Mouse (Mus musculus) spleen, adult 2 months (tissue): ENCODE measurements around the gene Dagla.

ENCODE experiments used
- CTCF ChIP-seq: fragments of 200-500 bp; IDR thresholded peaks from 2 replicates; pipeline ENCODE4 v1.5.1; 2011; ENCODE audit warnings: mild to moderate bottlenecking, inconsistent platforms; ENCODE audit not compliant: insufficient read depth, insufficient read length, insufficient replicate concordance; ENCODE audit errors: extremely low read depth
- POLR2A ChIP-seq: fragments of 200-500 bp; IDR thresholded peaks from 2 replicates; pipeline ENCODE4 v1.6.1; 2011; ENCODE audit warnings: low read depth, low read length, inconsistent platforms

DNA sequence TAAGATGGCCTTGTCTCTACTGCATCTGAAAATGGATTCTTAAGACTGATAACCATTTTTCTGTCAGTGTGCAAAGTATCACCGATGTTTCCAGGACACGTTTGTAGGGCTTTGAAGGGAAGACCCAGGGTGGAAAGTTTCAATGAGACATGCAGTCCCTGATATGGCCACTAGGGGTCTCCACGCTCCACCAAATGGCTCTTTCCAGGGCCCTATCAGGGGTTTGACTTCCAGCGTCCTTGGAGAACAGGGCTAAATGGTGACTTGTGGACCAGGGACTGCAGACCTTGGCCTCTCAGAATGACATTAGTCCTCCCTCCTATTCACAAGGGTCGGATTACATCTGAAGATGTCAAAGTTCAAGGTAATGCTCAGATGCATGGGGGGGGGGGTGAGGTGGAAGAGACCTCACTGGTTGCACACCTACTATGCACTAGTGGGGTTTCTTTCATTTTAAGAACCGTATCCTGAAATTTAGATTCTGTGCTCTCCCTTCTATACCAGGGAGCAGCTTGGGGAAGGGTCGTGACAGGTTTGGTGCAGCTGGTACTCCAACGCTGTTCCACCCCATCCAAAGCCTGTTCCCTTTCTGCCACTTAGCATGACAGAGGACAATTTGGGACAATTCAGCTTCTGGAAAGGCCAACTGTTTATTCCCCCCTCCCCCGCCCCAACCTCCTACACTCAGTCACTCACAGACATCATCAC lies 29.0 kb upstream of the Dagla start:
- TF ChIP-seq CTCF: peak; percentile 65; the same call in 1 of the 2 replicates
- TF ChIP-seq POLR2A: no peak
